Mouse (Mus musculus) layer of hippocampus, adult 2 months (tissue): ENCODE results near the gene Tmem30c. TPM values are rescaled to one million over a fixed set of nuclear protein-coding genes. Genes with fewer than 3 reads are reported as not detected.

Source experiments
- DNase-seq, 2 experiments: peaks; one replicate each; pipeline ENCODE4 v3.0.0; 2022; ENCODE audit warnings: low spot score in 2 of 2
- H3K27ac ChIP-seq: fragments of 200-600 bp; 2 replicates; pipeline ENCODE4 v1.8.1; 2022
- H3K4me3 ChIP-seq: fragments of 200-600 bp; 2 replicates; pipeline ENCODE4 v1.8.1; 2022; ENCODE audit warnings: mild to moderate bottlenecking
- CTCF ChIP-seq: fragments of 200-600 bp; conservative IDR thresholded peaks from 2 replicates; pipeline ENCODE4 v1.8.1; 2022; ENCODE audit warnings: antibody characterized with exemption, mild to moderate bottlenecking, moderate library complexity
- total RNA-seq, 2 experiments: library from RNA; stranded (reverse); gene quantifications; 2 replicates each; pipeline ENCODE4 v1.2.3; 2021

The Tmem30c gene
- total RNA-seq, 2 experiments from 2014 or later: 0.23 to 0.44 TPM

GRCm38 (mm10) chr16:57315026-57315425 lies 22.4 kb upstream of the Tmem30c start:
- TF ChIP-seq CTCF: no peak
- DNase-seq: no peak
- H3K4me3 ChIP-seq: no peak overlapping the region
- H3K27ac ChIP-seq: no peak overlapping the region

- Histone ChIP-seq H3K27ac (no peak overlapping the region), H3K4me3 (no peak overlapping the region)
- TF ChIP-seq CTCF: no peak
- no peak for DNase-seq
These were observed 21.6 kb upstream of the Tmem30c start for GRCm38 (mm10) chr16:57314236-57314635.

GRCm38 (mm10) chr16:57313487-57313886 lies 20.8 kb upstream of the Tmem30c start:
- Histone ChIP-seq H3K27ac (no peak overlapping the region), H3K4me3 (no peak overlapping the region)
- TF ChIP-seq CTCF: no peak
- DNase-seq: no peak

- Histone ChIP-seq H3K4me3 (no peak overlapping the region), H3K27ac (no peak overlapping the region)
- no peak for TF ChIP-seq CTCF
- no peak for DNase-seq
These were observed 19.5 kb upstream of the Tmem30c start for GRCm38 (mm10) chr16:57312130-57312529.

GRCm38 (mm10) chr16:57305463-57305862 lies 12.8 kb upstream of the Tmem30c start:
- no peak for DNase-seq
- no peak for TF ChIP-seq CTCF
- Histone ChIP-seq H3K4me3 (no peak overlapping the region), H3K27ac (no peak overlapping the region)

GRCm38 (mm10) chr16:57303716-57304115 lies 11.1 kb upstream of the Tmem30c start:
- H3K4me3 ChIP-seq: no peak overlapping the region
- DNase-seq: no peak
- no peak overlapping the region for H3K27ac ChIP-seq
- TF ChIP-seq CTCF: no peak

- H3K4me3 ChIP-seq: no peak overlapping the region
- TF ChIP-seq CTCF: no peak
- DNase-seq: no peak
- no peak overlapping the region; the same call in 1 of the 2 replicates for H3K27ac ChIP-seq
These were observed 10.4 kb upstream of the Tmem30c start for GRCm38 (mm10) chr16:57302792-57303698.

GRCm38 (mm10) chr16:57301512-57302115 lies 8.9 kb upstream of the Tmem30c start:
- H3K4me3 ChIP-seq: no peak overlapping the region
- H3K27ac ChIP-seq: peak overlapping the region; percentile 61
- no peak for TF ChIP-seq CTCF
- DNase-seq: no peak

GRCm38 (mm10) chr16:57295216-57295934 lies 2.7 kb upstream of the Tmem30c start:
- H3K4me3 ChIP-seq: no peak overlapping the region
- TF ChIP-seq CTCF: no peak
- H3K27ac ChIP-seq: no peak overlapping the region
- no peak for DNase-seq

- H3K27ac ChIP-seq: no peak overlapping the region
- DNase-seq: no peak
- no peak overlapping the region for H3K4me3 ChIP-seq
- no peak for TF ChIP-seq CTCF
These were observed 369 bp downstream of the Tmem30c start for GRCm38 (mm10) chr16:57292296-57292695.

- DNase-seq: no peak
- H3K27ac ChIP-seq: no peak overlapping the region
- peak; percentile 29; the same call in 1 of the 2 replicates for TF ChIP-seq CTCF
- H3K4me3 ChIP-seq: no peak overlapping the region
These were observed 969 bp downstream of the Tmem30c start for GRCm38 (mm10) chr16:57291696-57292095.

GRCm38 (mm10) chr16:57281417-57281816 lies 11.2 kb downstream of the Tmem30c start:
- no peak overlapping the region for H3K4me3 ChIP-seq
- DNase-seq: no peak
- H3K27ac ChIP-seq: no peak overlapping the region
- no peak for TF ChIP-seq CTCF
